Mouse (Mus musculus): ENCODE data around the gene Pithd1.
A peak's percentile ranks its signal among the peaks of the same experiment; 100 is the strongest.
"Not testable (repeated sequence)": the region's sequence is repeated elsewhere in the genome, so short reads cannot be mapped to it uniquely, and the experiment has no call there.

Gene Pithd1

GRCm38 (mm10) chr4:135986301-135986942 is 642 bp downstream of the Pithd1 start:
- no peak for DNase-seq

DNA sequence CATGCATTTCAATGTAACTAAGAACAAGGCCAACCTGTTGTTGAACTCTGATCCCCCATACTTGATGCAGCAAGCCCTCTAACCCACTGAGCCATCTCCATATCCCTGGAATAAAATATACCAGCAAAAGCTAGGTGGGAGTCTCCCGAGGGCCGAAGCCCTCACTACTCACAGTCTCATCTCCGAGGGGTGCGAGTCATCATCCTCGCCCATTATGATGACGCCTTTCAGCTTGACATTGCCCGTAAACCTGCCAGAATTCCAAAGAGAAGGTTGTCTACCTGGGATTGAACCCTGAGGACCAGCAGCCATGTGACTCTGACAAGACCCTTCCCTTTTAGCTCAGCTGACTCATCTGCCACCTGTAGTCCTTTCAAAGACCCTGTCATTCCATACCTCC is 1.3 kb downstream of the Pithd1 start:
- DNase-seq = no peak

GRCm38 (mm10) chr4:135985193-135985592 is 1.9 kb downstream of the Pithd1 start:
- no peak for DNase-seq

DNA sequence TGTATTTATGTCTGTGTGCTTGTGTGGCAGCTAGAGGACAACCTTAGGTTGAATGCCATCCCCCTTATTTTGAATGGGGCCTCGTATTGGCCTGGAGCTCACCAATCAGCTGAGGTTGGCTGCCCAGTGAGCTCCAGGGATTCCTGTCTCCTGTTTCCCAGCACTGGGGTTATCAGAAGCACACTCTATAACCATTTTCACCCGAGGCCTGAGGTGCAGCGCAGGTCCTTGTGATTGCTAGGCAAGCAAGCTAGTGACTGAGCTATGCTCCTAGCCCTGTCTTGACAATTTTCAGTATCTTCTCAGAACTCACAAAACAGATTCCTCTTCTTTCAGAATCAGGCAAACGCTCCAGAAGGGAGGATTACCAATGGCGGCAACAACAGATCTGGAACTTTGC is 2.5 kb downstream of the Pithd1 start:
- no peak for DNase-seq

DNA sequence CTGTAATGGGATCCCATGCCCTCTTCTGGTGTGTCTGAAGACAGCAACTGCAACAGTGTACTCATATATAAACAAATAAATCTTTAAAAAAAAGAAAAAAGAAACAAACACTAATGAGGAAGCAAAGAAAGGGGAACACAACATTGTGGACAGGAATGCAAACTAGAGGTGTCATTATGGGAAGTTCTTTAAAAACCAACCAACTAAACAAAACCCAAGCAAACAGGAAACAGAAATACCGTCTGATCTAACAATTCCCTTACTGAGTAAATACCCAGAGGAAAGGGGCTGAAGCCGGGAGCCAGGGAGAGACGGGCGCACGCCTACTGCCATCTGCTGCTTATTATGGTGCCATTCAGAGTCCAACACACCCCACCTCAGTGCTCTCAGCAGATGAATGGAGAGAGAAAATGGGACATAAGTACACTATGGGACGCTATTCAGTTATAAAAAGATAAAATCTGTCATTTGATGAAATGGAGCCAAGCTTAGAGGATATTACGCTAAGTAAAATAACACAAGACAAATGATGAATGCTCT is 5.5 kb downstream of the Pithd1 start:
- no peak for DNase-seq

- DNase-seq = not testable (repeated sequence)
Observed at GRCm38 (mm10) chr4:135980223-135980622, 6.8 kb downstream of the Pithd1 start.

DNA sequence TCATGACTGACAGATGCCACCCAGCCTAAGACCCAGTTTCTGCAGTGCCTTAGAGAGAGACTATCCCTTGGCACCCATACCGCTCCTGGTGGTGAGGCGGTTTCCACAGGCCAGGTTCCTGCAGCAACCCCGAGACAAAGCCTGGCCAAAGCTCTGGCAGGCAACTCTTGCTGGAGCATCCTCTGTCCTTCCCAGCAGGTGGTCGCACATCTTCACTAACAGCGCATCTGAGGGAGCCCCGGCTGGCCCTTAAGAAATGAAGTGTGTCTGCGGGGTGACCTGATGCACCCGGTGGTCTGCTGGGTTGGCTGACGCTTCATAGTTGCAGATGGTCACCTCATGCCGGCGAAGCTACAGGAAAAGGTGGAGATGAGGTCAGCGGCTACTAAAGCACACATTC is 10.9 kb downstream of the Pithd1 start:
- DNase-seq = no peak

- no peak for DNase-seq
Observed at GRCm38 (mm10) chr4:135972911-135973811, 13.9 kb downstream of the Pithd1 start.

DNA sequence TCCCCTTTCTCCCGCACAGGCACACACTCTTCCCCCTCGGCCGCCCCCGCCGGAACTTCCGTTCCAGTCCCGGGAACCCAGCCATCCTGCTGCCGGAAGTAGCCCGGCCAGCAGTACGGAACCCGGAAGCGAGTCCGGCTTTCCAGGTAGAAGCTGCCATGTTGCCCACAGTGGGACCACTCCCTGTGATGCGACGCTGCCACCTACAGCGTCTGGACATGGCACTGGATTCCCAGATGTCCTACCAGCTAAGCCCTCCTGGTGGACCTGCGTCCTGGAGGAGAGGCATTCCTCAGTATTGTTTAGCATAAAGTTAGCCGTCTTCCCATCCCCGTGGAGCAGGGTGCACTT is 14.5 kb downstream of the Pithd1 start, which contains the start of gene Lypla2:
Gene Lypla2, minus strand, starts transcription at position 71 of the 351 bp plus-strand sequence.
- peak; percentile 92 for DNase-seq

DNA sequence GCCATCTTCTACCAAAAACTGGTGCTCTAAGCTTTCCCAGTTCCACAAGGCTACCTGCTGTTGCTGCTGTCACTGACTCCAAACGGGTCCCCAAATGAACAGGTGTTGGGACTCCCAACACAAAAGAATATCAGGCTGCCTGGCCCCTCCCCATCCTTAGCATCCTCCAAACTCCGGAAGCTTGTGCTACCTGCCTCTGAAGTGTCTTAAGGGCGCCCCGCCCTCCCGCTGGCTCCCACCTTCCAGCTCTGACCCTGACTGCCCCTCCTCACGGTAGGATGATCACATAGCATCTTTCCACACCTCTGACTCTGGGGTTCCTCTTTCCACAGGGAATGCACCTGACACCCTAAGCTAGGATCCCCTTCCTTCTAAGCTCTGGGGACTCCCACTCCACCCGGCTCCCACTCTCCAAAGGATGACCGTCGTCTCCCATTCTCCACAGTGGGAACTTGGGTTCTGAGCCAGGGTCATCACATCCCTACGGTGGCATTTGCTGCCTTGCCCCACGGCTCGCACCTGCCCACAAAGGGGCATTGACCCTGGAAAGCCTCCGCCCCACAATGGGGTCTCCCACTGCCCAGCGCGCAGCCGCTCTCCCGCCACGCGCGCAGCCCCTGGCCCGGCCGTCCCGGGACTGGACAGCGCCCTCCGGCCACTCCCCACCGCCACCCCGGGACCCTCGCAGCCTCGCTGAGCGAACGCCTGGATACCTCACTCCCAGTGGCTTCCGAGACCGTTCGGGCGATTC is 15.1 kb downstream of the Pithd1 start:
- DNase-seq = no peak

GRCm38 (mm10) chr4:135970585-135970984 is 16.5 kb downstream of the Pithd1 start:
- DNase-seq = no peak

DNA sequence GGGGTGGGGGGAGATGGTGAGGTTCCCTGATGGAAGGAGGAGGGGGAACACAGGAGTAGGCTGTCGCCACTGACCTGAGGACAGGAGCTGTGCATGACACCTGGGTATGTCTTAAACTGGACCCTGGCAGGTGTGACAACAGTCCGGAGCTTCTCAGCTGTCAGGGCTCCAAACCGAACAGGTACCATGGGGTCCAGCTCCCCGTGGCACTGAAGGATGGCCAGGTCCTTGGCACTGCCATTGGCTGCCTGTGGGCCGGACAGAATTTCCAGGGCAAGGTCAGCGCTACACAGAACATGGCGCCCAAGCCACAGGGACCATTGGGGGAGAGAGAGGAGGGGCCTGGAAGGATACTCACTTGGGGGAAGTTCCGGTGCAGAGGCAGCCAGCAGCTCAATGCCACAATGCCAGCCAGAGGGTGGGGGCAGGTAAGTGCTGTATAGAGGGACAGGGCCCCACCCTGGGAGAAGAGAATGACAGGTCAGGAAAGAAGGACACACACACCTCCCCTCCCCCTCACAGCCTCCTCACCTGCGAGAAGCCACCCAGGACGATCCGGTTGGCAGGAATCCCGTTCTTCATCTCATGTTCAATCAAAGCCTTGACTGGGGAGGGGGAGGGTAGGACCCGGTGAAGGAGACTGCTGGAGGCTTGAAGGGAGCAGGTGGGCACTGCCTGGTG is 17.9 kb downstream of the Pithd1 start:
- no peak for DNase-seq

DNA sequence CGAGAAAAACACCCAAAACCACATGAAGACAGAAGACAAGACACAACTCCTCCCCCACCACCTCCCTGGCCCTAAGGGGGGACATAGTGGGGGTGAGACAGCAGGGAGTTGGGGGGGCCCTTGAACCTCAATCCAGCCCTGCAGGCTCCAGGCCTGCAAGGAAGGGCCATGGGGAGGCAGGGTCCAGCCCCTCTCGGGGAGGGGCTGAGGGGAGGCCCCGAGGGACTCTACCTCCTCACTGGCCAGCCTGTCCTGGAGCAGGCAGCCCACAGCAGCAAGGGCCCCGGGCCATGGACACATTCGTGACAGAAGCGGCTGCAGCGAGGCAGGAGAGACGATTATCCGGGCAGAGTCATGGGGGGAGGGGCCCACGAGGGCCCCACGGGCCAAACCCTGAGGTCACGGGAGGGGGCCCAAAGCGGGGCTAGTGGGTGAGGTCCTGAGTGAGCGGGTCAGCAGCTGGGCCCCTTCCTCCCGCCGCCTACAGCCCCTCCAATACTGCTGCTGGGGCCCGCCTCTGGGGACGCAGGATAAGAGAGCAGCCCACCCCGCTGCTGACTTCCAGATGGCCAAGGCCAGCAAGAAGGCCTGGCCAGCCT is 18.7 kb downstream of the Pithd1 start:
- DNase-seq = no peak

DNA sequence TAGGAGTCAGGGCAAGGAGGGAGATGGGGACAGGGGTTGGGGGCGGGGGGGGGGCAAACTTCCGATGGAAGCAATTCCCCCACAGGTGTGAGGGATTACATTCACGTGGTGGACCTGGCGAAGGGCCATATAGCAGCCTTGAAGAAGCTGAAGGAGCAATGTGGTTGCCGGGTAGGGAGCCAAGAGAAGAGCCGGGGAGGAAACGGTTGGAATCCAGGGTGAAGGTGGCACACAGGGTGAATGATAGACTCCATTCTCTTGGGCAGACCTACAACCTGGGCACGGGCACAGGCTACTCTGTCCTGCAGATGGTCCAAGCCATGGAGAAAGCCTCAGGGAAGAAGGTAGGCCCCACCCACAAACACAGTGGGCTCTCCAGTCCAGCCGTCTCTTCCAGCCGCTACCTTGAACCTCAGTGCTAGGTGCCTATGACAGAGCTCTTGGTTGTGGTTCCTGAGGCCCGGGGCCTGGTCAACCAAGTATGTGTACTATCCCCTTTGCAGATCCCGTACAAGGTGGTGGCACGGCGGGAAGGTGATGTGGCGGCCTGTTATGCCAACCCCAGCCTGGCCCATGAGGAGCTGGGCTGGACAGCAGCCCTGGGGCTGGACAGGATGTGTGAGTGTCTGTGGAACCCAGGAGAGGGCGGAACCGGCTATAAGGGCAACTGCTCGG is 19.8 kb downstream of the Pithd1 start:
- no peak for DNase-seq

DNA sequence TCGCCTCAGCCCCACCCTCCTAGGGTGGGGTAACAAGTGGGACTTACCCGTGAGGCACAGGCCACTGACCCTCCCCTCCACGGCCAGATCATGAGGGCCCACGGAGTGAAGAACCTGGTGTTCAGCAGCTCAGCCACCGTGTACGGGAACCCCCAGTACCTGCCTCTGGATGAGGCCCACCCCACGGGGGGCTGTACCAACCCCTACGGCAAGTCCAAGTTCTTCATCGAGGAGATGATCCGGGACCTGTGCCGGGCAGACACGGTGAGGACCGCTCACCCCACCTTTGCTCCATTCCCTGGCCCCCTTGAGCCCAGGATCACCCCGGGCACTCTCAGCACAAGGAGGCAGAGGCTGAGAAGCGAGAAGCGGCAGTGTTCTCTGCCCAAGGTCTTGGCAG is 20.8 kb downstream of the Pithd1 start:
- no peak for DNase-seq

- DNase-seq = no peak
Observed at GRCm38 (mm10) chr4:135965113-135965512, 22.0 kb downstream of the Pithd1 start.

DNA sequence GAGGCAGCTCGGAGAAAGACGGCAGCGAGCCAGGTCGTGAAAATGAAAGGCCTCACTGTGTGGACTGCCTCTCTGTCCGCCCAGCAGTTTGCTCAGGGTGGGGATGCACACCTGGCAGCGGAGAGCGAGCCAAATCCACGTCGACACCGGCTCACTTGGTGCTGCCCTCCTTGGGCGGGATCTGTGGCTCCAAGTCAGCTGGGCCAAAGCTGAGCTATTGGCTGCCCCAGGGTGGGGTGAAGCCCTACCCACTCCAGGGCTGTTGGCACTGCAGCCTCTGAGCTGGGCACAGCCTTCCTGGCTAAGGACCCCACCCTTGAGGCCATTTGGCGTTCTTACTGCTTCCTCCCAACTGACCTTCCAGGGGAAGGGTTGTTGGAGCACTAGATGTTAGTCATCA is 22.6 kb downstream of the Pithd1 start:
- DNase-seq = peak; percentile 78

DNA sequence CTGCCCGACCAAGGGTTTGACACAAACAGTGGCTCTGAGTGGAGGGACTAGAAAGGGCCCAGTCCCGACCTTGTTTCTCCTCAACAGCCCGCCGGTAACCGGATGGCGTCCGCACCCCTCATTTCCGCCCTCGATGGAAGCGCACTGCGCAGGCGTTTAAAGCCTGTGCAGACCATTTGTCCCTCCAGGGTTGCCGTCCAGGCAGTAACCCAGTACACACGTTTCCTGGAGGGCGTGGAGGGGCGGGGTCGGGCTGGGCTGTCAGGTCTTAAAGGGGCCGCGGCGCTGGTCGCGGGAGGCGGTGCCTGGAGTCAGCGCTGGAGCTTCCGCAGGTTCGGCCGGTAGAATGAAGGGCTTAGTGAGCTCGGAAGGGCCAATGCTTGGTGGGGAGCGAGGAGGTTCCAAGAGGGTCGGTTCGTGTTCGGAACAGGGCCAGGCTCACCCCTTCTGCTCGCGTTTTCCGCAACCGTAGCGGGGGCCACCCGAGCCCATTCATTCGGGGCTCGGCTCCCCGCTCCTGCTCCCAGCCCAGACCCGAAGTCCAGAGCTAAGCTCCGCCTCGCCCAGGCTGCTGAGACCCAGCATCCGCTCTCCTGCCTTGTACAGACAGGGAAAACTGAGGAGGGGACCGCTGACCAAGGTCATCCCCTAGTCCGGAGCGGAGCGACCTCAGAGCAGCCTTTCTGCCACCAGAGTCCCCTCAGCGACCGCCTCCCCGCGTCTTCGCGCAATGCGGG is 23.4 kb downstream of the Pithd1 start, which contains the start of gene Gale:
Gene Gale, plus strand, starts transcription at position 271 of the 737 bp plus-strand sequence.
- DNase-seq = peak; percentile 97

DNA sequence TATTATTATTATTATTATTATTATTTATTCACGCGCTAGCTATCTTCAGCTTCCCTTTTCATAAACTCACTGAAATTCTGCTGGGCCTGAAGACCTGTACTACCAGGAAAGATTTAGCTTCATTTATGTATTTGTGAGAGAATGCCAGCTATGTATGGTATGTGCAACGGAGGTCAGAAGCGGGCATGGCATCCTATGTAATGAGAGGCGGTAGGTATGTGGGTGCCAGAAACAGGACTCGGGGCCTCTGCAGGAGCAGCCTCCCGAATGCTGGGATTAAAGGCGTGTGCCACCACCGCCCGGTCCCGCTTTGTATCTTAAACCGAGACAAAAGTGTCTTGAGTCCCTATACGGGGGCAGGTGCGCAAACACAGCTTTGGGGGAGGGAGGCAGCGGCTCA is 24.1 kb downstream of the Pithd1 start:
- DNase-seq = no peak

DNA sequence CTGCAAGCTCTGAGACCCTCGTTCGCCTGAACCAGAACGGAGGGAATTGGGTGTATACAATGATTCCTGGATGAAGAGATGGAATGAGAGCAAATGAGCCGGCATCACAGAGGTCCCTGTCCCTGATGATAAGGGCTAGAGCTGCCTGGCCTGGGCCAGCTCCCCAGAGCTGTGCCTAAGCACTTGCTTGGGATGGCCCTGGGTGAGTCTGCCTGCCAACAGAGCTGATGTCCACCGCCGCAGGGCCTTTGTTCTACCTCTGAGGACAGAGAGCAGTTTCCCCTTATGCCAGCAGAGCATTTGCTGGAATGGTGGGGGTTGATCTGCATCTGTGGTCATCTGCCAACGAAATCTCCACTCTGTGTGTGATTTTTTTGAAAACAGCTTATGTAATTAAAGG is 24.9 kb downstream of the Pithd1 start:
- no peak for DNase-seq

- no peak for DNase-seq
Observed at GRCm38 (mm10) chr4:135961709-135962108, 25.4 kb downstream of the Pithd1 start.
